Mouse (Mus musculus): ENCODE results near the gene Btbd7. TPM values are rescaled to one million over a fixed set of nuclear protein-coding genes. Genes with fewer than 3 reads are reported as not detected.
A peak's percentile ranks its signal among the peaks of the same experiment; 100 is the strongest.

The Btbd7 gene
- total RNA-seq, 2 experiments from 2014 or later = 13.0 to 15.8 TPM

- ATAC-seq (replicated peaks; ENCODE audit: poor library complexity, severe bottlenecking) = peak; percentile 92
Observed at GRCm38 (mm10) chr12:102784899-102785592, 93.2 kb downstream of the Btbd7 start.

DNA sequence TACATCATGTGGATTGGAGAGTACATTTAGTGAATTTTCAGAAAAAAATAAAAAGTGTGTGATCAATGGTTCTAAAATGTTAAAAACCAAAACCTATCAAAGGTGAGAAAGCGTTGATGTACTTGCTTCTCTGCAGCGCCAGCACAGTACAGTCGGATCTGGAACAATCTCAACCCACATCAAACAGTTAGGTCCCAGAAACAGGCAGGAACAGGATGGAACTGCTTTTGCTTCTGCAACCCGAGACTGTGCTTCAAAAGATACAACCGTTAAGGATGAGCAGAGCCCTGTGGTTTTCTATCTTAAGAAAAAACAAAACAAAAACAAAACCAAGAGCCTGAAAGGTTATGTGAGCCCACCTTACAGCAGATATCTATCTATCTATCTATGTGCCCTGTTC is 95.4 kb downstream of the Btbd7 start:
- ATAC-seq (replicated peaks; ENCODE audit: poor library complexity, severe bottlenecking) = no peak

DNA sequence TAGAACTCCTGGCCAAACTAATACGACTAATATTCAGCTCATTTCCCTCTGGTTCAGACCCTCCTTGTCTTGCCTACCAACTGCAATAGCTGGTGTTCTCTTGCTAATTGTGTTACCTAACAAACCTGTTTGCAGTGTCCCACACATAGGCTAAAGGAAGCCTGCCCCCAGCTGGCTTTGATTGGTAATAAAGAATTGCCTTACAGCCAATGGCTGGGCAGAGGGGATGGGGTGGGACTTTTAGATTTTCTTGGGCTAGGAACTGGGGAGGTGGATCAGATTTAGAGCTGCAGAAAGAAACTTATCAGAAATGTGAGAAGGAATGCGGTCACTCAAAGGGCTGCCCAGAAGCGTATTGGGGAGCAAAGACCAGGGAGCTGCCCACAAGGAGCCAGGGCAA is 98.8 kb downstream of the Btbd7 start:
- ATAC-seq (replicated peaks; ENCODE audit: poor library complexity, severe bottlenecking) = peak; percentile 54

DNA sequence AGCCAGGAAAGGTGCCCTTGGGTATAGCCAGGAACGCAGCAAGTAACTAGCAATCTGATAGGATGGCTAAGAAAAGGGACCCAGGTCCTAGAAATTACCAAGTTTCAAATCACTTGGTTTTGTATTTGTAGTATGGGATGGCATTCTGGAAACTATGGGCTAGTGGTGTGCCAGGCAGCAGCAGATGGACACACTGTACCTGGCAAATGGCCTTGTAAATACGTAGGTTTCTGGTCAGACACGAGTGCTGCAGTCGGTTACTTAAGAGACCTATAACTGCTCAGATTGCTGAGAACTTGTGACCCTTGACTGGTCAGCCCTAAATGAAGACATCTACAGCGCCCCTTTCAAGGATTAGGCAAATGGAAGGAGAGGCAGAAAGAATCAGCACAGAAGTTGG is 100.1 kb downstream of the Btbd7 start:
- no peak for ATAC-seq (replicated peaks; ENCODE audit: poor library complexity, severe bottlenecking)

- ATAC-seq (replicated peaks; ENCODE audit: poor library complexity, severe bottlenecking) = no peak
Observed at GRCm38 (mm10) chr12:102776035-102776434, 102.2 kb downstream of the Btbd7 start.

- ATAC-seq (replicated peaks; ENCODE audit: poor library complexity, severe bottlenecking) = no peak
Observed at GRCm38 (mm10) chr12:102772676-102773075, 105.6 kb downstream of the Btbd7 start.

GRCm38 (mm10) chr12:102771601-102772000 is 106.7 kb downstream of the Btbd7 start:
- no peak for ATAC-seq (replicated peaks; ENCODE audit: poor library complexity, severe bottlenecking)

- no peak for ATAC-seq (replicated peaks; ENCODE audit: poor library complexity, severe bottlenecking)
Observed at GRCm38 (mm10) chr12:102769000-102769399, 109.3 kb downstream of the Btbd7 start.

- no peak for ATAC-seq (replicated peaks; ENCODE audit: poor library complexity, severe bottlenecking)
Observed at GRCm38 (mm10) chr12:102763696-102764095, 114.6 kb downstream of the Btbd7 start.

DNA sequence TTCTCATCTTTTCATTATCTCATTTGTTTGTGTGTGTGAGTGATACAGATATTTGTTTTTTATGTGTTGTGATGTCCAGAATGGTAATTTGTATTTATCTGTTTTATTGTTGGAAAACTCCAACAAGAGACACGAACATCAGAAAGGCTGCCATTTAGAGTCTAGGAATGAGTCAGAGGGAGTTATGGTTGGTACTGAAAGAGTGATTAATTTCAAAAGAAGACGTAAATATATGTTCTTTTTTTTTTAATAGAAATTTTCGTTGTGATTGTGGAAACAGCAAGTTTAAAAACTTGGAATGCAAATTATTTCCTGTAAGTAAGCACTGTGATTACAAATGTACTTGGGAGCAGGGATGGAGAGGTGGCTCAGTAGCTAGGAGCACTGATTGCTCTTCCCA is 116.6 kb downstream of the Btbd7 start:
- ATAC-seq (replicated peaks; ENCODE audit: poor library complexity, severe bottlenecking) = no peak

DNA sequence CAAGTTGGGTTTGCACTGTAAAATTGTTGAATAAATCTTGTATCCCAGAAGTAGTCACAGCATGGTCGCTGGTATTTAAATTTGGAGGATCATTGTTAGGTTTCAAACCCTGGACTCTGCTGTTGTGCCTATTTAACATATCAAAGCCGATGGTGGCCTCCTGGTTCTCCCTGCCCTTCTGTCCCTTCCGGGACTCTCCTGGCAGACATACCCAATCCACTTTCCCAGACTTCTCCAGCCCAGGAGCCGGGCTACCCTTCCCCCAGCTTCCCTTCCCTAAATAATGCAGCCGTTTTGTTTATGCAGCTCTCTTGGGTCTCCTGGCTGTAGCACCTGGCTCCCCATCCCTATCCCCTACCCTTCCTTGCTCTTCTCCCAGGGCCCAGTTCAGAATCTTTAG is 119.3 kb downstream of the Btbd7 start:
- ATAC-seq (replicated peaks; ENCODE audit: poor library complexity, severe bottlenecking) = no peak

DNA sequence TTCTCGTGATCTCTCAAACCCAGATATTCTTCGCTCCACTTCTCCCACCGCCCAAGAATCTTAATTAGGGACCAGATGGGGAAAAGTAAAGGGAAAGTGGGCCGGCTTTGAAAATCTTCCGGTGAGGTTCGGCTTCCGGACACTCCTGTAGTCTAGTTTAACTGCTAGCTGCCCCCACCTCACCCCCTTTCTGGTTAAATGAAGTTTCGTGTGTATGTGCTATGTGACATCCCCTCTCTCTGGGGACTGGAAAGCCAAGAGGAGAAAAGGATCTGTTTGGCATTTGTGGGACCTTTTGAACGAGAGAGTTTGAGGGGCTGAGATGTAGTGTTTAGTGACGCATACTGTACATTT is 119.9 kb downstream of the Btbd7 start, which contains the start of gene Gm20604:
Gm20604 (minus strand) TSS at position 270 of the 354 bp plus-strand sequence.
- ATAC-seq (replicated peaks; ENCODE audit: poor library complexity, severe bottlenecking) = no peak

DNA sequence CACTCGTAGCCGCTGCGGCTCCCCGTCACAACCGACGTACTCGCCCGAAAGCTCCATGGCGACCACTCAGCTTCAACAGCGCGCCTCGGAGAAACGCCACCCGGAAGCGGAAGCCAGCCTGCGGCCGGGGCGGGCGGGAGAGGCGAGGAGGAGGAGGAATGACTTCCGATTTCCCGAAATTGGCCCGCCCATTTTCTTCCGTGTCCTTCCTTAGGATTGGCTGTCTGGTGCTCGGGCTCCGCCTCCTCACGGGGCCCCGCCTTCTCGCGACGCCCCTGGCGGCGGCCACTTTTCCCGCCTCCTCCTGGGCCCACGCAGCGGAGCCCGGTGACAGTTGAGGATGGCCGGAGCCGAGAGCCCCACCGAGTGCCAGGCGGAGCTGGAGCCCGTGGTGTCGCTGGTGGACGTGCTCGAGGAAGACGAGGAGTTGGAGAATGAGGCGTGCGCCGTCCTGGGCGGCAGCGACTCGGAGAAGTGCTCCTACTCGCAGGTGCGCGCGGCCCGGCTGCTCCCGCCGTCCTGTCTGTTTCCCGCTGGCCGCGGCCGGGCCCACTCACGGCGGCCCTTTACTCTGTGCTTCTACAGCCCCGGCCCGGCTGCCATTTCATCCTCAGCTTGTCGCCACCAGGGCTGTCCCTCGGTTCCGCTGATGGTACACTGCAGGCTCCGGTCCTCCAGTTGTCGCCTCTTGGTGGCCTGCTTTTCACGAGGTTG is 120.4 kb downstream of the Btbd7 start, which contains the start of the genes Gm28051, Gon7 and Ubr7:
Gm28051 (minus strand) TSS at position 77 of the 714 bp plus-strand sequence.
Gon7 (minus strand) TSS at position 115 of the 714 bp plus-strand sequence.
Ubr7 (plus strand) TSS at position 279 of the 714 bp plus-strand sequence.
- peak; percentile 93 for ATAC-seq (replicated peaks; ENCODE audit: poor library complexity, severe bottlenecking)

GRCm38 (mm10) chr12:102757055-102757688 is 121.1 kb downstream of the Btbd7 start:
- ATAC-seq (replicated peaks; ENCODE audit: poor library complexity, severe bottlenecking) = no peak

- 0 out of 2 replicates have a peak, but pooled peaks have one; percentile 12 for ATAC-seq (replicated peaks; ENCODE audit: poor library complexity, severe bottlenecking)
Observed at GRCm38 (mm10) chr12:102756304-102756703, 122.0 kb downstream of the Btbd7 start.

DNA sequence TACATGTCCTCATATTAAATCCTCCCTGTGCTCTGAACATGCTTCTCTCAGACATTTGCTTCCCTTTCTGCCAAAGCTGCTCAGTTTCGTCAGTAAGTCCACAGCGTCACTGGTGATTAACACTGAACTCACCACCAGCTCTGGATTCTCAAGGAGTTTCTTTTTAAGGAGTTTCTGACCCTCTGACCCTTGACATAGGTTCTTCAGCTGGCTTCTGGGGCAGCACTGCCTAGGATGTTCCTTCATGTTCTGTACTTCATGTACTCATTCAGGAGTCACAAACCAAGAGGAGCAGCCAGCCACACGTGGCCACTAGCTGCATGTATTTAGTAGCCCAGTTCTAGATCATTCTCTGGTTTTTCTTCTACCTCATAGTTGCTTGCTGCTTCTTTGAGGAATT is 130.0 kb downstream of the Btbd7 start:
- 0 out of 2 replicates have a peak, but pooled peaks have one; percentile 15 for ATAC-seq (replicated peaks; ENCODE audit: poor library complexity, severe bottlenecking)

DNA sequence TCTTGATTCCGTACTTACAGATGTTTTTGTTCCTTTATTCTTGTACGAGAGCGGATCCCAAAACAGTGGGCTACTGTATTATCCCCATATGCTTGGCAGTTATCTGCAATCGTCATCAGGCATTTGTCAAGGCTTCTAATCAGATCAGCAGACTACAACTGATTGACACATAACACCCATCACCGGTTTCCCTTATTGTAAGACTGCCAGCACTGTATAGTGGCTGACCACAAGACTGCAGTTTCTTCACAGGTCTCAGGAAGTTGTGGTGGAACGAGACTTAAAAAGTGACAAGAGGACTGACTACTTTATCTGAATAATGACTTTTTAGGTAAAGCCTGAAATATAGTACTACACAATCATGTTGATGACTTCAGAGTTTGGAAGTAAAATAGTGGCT is 133.4 kb downstream of the Btbd7 start:
- ATAC-seq (replicated peaks; ENCODE audit: poor library complexity, severe bottlenecking) = peak; percentile 82

DNA sequence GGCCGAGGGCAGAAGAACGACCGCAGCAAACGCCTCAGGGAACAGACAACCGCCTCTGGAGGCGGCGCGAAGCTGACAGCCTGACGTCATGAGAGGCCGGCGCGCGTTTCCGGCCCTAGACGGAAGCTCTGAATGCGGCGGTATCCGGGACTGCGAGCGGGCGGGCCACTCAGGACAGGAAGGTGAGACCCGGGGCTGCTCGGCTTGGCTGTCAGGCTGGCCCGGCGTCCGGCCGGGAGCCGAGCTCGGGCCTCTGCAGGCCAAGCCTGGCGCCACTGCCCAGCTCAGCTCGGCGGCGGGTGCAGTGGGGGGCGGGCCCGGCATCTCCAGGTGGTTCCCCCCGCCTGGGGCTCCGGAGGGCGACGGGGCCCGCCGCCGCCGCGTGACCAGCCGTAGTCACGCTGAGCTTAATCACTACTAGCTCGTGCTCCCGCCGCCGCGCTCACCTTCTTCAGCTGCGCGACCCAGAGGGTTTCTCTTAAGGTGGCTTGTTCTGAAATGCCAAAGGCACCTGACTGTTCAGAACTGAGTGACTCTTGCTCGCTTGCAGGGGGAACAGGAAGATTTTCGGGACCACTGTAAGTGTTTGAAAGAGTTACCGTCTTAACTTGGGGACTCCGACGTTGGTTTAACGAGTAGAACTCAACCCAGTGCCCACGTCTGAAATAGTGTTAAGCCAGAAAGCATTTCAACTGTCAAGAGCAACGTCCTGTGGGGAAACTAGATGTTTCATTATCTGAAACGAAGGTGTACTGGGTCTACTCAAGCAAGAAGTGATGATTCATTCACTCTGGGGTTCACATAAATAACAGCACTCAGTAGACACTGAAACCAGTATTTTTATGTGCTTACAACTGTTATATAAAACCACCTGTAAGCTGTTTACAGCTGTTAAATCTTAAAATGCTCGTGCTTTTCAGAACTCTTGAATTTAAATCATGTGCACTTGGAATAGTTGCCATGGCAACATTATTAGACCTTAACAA is 134.4 kb downstream of the Btbd7 start, which contains the start of the genes Moap1 and Tmem251:
Moap1 (minus strand) TSS at position 73 of the 986 bp plus-strand sequence.
Tmem251 (plus strand) TSS at position 174 of the 986 bp plus-strand sequence.
- peak; percentile 78 for ATAC-seq (replicated peaks; ENCODE audit: poor library complexity, severe bottlenecking)

- no peak for ATAC-seq (replicated peaks; ENCODE audit: poor library complexity, severe bottlenecking)
Observed at GRCm38 (mm10) chr12:102743036-102743588, 135.2 kb downstream of the Btbd7 start.
